Mouse (Mus musculus) stomach, postnatal 0 days (tissue): Measurements from ENCODE around the gene Fam129b.

Experiments
- CTCF ChIP-seq: IDR thresholded peaks from 2 replicates; pipeline ENCODE4 v1.5.1; 2016; ENCODE audit warnings: antibody characterized with exemption, low read depth, mild to moderate bottlenecking, moderate library complexity
- EP300 ChIP-seq: optimal IDR thresholded peaks from 2 replicates; pipeline ENCODE3; 2016; ENCODE audit warnings: antibody characterized with exemption

DNA sequence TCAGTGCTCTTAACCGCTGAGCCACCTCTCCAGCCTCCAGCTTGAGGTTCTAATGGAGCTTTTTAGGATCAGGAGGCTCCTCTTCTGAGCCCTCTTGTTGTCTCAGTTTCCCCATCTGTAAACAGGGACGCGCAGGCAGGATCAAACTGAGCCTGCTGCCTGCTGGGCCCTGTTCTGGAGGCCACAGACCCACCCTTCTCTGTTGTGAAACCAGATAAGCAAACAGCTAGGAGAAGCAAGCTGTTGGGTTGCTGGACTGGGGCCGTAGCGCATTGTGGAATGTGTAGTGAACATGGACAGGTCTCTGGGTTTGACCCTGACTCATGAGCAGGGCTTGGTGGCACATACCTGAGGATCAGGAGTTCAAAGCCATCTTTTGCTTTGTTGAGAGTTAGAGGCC, 28.7 kb downstream of the Fam129b start:
- no peak for TF ChIP-seq CTCF
- TF ChIP-seq EP300: no peak
